Mouse (Mus musculus): ENCODE measurements at regions not wholly inside any gene's neighbourhood (a gene's known extent, or its start where the extent isn't known, plus 50 kb on each side); places are given as distances from the start of the nearest gene placed in this dataset.

GRCm38 (mm10) chr2:128217784-128218467, 92.1 kb downstream of the Bcl2l11 start:
- DNase-seq (ENCODE audit: low spot score) = no peak

- DNase-seq (ENCODE audit: low spot score) = peak; percentile 33
These were observed 93.1 kb downstream of the Bcl2l11 start for GRCm38 (mm10) chr2:128218961-128219360.

GRCm38 (mm10) chr2:128221055-128221454, 95.2 kb downstream of the Bcl2l11 start:
- DNase-seq (ENCODE audit: low spot score) = no peak

GRCm38 (mm10) chr2:128221657-128222056, 95.8 kb downstream of the Bcl2l11 start:
- no peak for DNase-seq (ENCODE audit: low spot score)

- DNase-seq (ENCODE audit: low spot score) = no peak
These were observed 100.7 kb downstream of the Bcl2l11 start for GRCm38 (mm10) chr2:128226465-128227047.

GRCm38 (mm10) chr2:128229730-128230129, 103.9 kb downstream of the Bcl2l11 start:
- no peak for DNase-seq (ENCODE audit: low spot score)

GRCm38 (mm10) chr2:128230921-128231320, 105.1 kb downstream of the Bcl2l11 start:
- DNase-seq (ENCODE audit: low spot score) = no peak

GRCm38 (mm10) chr2:128231338-128231737, 105.5 kb downstream of the Bcl2l11 start:
- DNase-seq (ENCODE audit: low spot score) = no peak

- no peak for DNase-seq (ENCODE audit: low spot score)
These were observed 106.2 kb downstream of the Bcl2l11 start for GRCm38 (mm10) chr2:128232027-128232426.

GRCm38 (mm10) chr2:128235127-128235526, 109.3 kb downstream of the Bcl2l11 start:
- DNase-seq (ENCODE audit: low spot score) = no peak

GRCm38 (mm10) chr2:128239451-128239850, 113.6 kb downstream of the Bcl2l11 start:
- DNase-seq (ENCODE audit: low spot score) = no peak

- DNase-seq (ENCODE audit: low spot score) = no peak
These were observed 114.2 kb downstream of the Bcl2l11 start for GRCm38 (mm10) chr2:128240054-128240453.

- peak; percentile 58 for DNase-seq (ENCODE audit: low spot score)
These were observed 114.9 kb downstream of the Bcl2l11 start for GRCm38 (mm10) chr2:128240536-128241279.

GRCm38 (mm10) chr2:128241280-128241665, 115.4 kb downstream of the Bcl2l11 start:
- peak; percentile 53 for DNase-seq (ENCODE audit: low spot score)

- no peak for DNase-seq (ENCODE audit: low spot score)
These were observed 119.7 kb downstream of the Bcl2l11 start for GRCm38 (mm10) chr2:128245544-128245943.

GRCm38 (mm10) chr2:128247967-128248366, 122.1 kb downstream of the Bcl2l11 start:
- DNase-seq (ENCODE audit: low spot score) = no peak

GRCm38 (mm10) chr2:128249188-128249587, 123.3 kb downstream of the Bcl2l11 start:
- DNase-seq (ENCODE audit: low spot score) = no peak

- no peak for DNase-seq (ENCODE audit: low spot score)
These were observed 123.8 kb downstream of the Bcl2l11 start for GRCm38 (mm10) chr2:128249607-128250006.

- no peak for DNase-seq (ENCODE audit: low spot score)
These were observed 125.0 kb downstream of the Bcl2l11 start for GRCm38 (mm10) chr2:128250841-128251240.

- DNase-seq (ENCODE audit: low spot score) = no peak
These were observed 130.8 kb downstream of the Bcl2l11 start for GRCm38 (mm10) chr2:128256651-128257050.

GRCm38 (mm10) chr2:128257262-128257661, 131.4 kb downstream of the Bcl2l11 start:
- DNase-seq (ENCODE audit: low spot score) = no peak

GRCm38 (mm10) chr2:128263880-128264279, 138.0 kb downstream of the Bcl2l11 start:
- no peak for DNase-seq (ENCODE audit: low spot score)
